Mouse (Mus musculus) forebrain, embryonic 16.5 days (tissue): ENCODE results near the gene Mrtfb. TPM values are rescaled to one million over a fixed set of nuclear protein-coding genes. Genes with fewer than 3 reads are reported as not detected.

Source experiments
- ATAC-seq: fragments of 200-750 bp; cut with Nextera tagmentation; 2 replicates; pipeline ENCODE4 v1.8.0; 2017; ENCODE audit warnings: mild to moderate bottlenecking, moderate library complexity
- H3K27ac ChIP-seq: fragments of 300-500 bp; sonication (generic); 2 replicates; pipeline ENCODE4 v1.5.1; 2014; ENCODE audit warnings: low read length, control low read depth
- H3K27me3 ChIP-seq: fragments of 300-500 bp; sonication (generic); replicated peaks from 2 replicates; pipeline ENCODE4 v1.6.1; 2014; ENCODE audit warnings: low read length; ENCODE audit not compliant: control insufficient read depth, insufficient read depth
- H3K36me3 ChIP-seq: fragments of 300-500 bp; sonication (generic); 2 replicates; pipeline ENCODE4 v1.6.1; 2014; ENCODE audit not compliant: control insufficient read depth, insufficient read depth
- H3K4me1 ChIP-seq: fragments of 300-500 bp; sonication (generic); replicated peaks from 2 replicates; pipeline ENCODE4 v1.6.1; 2014; ENCODE audit warnings: low read length; ENCODE audit not compliant: control insufficient read depth, insufficient read depth
- H3K4me2 ChIP-seq: fragments of 300-500 bp; sonication (generic); 2 replicates; pipeline ENCODE4 v1.6.1; 2014; ENCODE audit warnings: mild to moderate bottlenecking, low read length, control low read depth
- H3K4me3 ChIP-seq: fragments of 300-500 bp; sonication (generic); replicated peaks from 2 replicates; pipeline ENCODE4 v1.5.1; 2014; ENCODE audit warnings: mild to moderate bottlenecking, low read length, control low read depth
- H3K9ac ChIP-seq: fragments of 300-500 bp; sonication (generic); replicated peaks from 2 replicates; pipeline ENCODE4 v1.6.1; 2014; ENCODE audit warnings: low read depth, low read length, control low read depth
- H3K9me3 ChIP-seq: fragments of 300-500 bp; sonication (generic); 2 replicates; pipeline ENCODE4 v1.6.1; 2016; ENCODE audit warnings: low read length; ENCODE audit not compliant: control insufficient read depth
- WGBS: fragments of 180-500 bp; shearing (Covaris S2); extraction: QIAGEN DNeasy Blood & Tissue Kit; methylation state at CpG from one replicate; pipeline ENCODE4 v1.1.7; 2014; 5-methylcytosine and 5-hydroxymethylcytosine counted together
- polyA plus RNA-seq: library from polyadenylated mRNA; unstranded; fragments of >200 nt; fragmentation: Nextera tagmentation; extraction: Ambion mirVana; gene quantifications from 2 replicates; pipeline ENCODE4 v1.2.1, GENCODE M21; 2015

The Mrtfb gene
- polyA plus RNA-seq, 1 experiment from 2014 or later, result 16.4 TPM

DNA sequence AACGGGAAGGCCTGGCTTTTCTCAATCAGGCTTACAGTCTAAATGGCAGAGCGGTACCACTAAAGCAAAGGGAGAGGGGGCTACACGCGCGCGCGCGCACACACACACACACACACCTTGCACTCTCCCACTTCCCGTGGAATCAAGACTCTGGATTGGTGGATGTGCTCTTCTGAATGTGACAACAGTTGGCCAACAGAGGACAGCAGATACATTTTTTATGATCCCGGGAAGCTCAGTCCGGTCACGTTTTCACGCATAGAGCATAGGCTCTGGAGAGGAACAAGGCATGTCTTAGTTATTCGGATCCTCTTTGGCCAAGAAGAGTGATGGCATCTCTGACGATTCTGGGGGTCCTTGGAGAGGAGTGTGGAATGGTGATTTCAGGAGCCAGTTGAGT is 190.2 kb downstream of the Mrtfb start:
- Histone ChIP-seq H3K4me1 (peaks cover 37% of the 10 kb centered on the region), H3K4me2 (peak overlapping the region; percentile 70), H3K36me3 (no peaks in the 10 kb centered on the region), H3K4me3 (peak overlapping the region; percentile 55), H3K9me3 (no peaks in the 10 kb centered on the region), H3K9ac (no peak overlapping the region), H3K27me3 (peaks cover 31% of the 10 kb centered on the region), H3K27ac (no peak overlapping the region)
- peak; percentile 27 for ATAC-seq
- 20% methylated on average over 15 of the region's 15 CpGs for WGBS

DNA sequence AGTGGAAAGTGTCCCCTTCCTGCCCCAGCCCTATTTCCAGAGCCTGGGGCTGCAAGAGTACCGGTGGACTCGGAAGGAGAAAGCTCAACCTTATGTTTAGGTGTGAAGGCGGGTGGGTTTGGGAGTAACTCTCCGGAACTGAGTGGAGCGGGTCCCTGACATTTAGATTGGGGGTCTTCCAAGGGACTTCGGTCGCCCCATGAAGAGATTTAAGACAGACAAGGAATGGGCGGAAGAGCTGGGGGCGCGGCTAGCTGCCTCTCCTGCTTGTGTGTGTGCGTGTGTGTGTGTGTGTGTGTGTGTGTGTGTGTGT is 190.6 kb downstream of the Mrtfb start:
- Histone ChIP-seq H3K4me3 (peak overlapping the region; percentile 55), H3K4me1 (peaks cover 42% of the 10 kb centered on the region), H3K27me3 (peaks cover 31% of the 10 kb centered on the region), H3K4me2 (peak overlapping the region; percentile 70), H3K36me3 (no peaks in the 10 kb centered on the region), H3K9ac (no peak overlapping the region), H3K9me3 (no peaks in the 10 kb centered on the region), H3K27ac (no peak overlapping the region)
- ATAC-seq, result 0 out of 2 replicates have a peak, but pooled peaks have one; percentile 8
- 6% methylated on average over 11 of the region's 11 CpGs for WGBS

DNA sequence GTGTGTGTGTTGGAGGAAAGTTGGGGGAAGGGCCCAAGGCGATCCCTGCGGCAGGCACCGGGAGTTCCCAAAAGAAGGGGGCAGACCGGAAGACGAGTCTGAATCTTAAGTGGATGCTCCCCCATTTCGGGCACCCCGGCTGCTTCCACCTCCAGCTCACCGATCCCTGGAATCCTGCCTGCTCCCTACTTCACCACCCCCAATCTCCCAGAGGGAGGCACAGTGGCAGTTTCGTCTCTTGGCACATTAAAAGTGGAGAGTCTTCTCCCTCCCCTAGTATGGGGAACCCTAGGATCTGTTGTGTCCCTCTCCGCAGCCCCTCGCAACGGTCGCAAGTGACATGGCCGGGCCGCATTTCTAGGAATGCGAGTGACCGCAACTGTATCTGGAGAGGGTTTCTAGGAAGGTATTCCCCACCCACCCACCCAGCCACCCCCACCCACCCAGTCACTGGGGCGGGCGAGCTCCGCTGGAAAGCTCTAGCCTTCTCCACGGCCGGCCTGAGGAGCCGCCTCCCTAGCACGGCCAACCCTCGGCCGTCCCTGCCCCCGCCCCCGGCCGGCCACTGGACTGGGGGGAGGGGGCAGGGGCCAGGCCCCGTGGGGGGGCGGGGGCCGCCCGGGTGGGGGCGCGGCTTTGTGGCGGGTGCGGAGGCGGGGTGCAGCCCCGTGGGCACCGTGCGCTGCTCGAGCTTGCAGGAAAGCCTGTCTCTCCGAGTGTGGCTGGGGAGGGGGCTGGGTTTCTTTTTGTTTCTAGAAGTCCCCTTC is 191.2 kb downstream of the Mrtfb start:
- peaks cover 37% of the 10 kb centered on the region for H3K27me3 ChIP-seq
- peaks cover 44% of the 10 kb centered on the region for H3K4me1 ChIP-seq
- H3K9me3 ChIP-seq, result no peaks in the 10 kb centered on the region
- peak overlapping the region; percentile 70 for H3K4me2 ChIP-seq
- H3K27ac ChIP-seq, result no peak overlapping the region
- peak overlapping the region; percentile 66 for H3K9ac ChIP-seq
- ATAC-seq, result peak; percentile 44
- H3K36me3 ChIP-seq, result no peaks in the 10 kb centered on the region
- 0% methylated on average over 28 of the region's 43 CpGs for WGBS
- peak overlapping the region; percentile 55 for H3K4me3 ChIP-seq

DNA sequence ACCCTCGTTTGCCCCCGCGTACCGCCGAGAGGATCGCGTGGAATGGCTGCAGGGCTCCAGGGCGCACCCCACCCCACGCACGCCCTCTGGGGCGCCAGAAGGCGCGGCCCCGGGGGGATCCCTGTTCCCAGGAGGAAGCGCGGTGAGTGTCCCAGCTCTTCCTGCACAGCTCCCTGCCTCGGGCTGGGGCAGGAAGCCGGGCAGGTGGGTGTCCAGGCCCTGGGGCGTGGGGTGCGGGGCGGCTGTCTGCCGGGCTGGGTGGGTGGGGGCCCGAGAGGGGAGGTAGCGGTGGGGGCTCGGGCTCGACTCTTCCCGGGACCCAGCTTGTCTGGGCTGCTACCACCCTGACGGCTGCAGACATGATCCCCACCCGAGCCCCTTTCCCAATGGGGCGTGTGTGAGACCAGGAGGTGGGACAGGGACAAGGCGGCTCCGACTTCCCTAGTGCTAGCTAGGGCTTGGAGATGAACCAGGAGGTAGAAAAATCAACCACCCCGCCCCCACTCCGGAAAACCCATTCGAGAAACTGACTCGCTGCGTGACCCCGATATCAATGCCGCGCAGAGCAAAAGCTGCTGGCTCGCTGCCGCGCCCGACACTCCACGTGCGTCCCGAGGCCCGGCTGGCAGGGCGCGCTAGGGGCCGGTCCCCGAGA is 191.9 kb downstream of the Mrtfb start:
- peak; percentile 30 for ATAC-seq
- Histone ChIP-seq H3K9ac (peak overlapping the region; percentile 66), H3K4me2 (peak overlapping the region; percentile 70), H3K4me1 (peaks cover 44% of the 10 kb centered on the region), H3K36me3 (no peaks in the 10 kb centered on the region), H3K4me3 (peak overlapping the region; percentile 55), H3K27me3 (peaks cover 39% of the 10 kb centered on the region), H3K27ac (no peak overlapping the region), H3K9me3 (no peaks in the 10 kb centered on the region)
- WGBS, result under 1% methylated on average over 50 of the region's 52 CpGs

DNA sequence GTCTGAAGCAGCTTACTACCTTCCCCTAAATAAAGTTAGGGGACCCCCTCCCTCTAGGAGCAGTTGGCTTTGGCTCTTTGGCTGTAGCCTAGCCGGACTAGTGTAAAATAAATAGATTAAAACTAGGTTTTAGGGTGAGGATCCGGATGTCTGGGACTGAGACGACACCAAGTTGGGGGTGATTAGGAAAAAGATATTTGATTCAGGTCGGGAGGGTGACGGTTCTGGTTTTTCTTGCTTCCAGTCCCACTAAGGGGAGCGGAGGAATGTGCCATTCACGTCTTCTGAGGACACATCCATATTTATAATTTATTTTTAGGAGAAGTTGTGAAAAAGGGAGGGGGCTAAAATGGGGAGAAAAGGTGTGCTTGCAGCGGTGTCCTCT is 192.4 kb downstream of the Mrtfb start:
- H3K9ac ChIP-seq, result peak overlapping the region; percentile 66
- H3K27me3 ChIP-seq, result peaks cover 39% of the 10 kb centered on the region
- WGBS, result 10% methylated on average over 8 of the region's 8 CpGs
- H3K9me3 ChIP-seq, result no peaks in the 10 kb centered on the region
- no peak for ATAC-seq
- H3K4me3 ChIP-seq, result peak overlapping the region; percentile 55
- H3K27ac ChIP-seq, result no peak overlapping the region
- peak overlapping the region; percentile 70 for H3K4me2 ChIP-seq
- H3K36me3 ChIP-seq, result no peaks in the 10 kb centered on the region
- peaks cover 44% of the 10 kb centered on the region for H3K4me1 ChIP-seq

DNA sequence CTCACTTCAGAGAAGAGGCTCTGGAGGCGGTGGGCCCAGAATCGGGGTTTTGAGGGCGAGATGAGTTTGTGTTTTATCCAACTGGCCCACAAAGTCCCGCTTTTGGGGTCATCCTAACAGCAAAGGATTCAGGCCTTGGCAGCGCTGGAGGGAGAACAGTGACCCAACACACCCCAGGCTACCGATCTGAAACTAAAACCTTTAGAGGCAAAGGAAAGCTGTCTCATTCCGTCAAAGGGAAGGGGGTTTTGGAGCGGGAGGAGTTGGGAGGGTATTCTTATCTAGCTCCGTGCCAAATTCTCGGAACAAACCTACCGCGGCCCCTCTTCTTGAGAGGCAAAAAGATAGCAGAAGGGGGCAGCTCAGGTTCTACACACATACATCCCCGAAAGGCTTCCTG is 193.2 kb downstream of the Mrtfb start:
- 17% methylated on average over 13 of the region's 13 CpGs for WGBS
- ATAC-seq, result no peak
- Histone ChIP-seq H3K9me3 (no peaks in the 10 kb centered on the region), H3K9ac (no peak overlapping the region), H3K36me3 (no peaks in the 10 kb centered on the region), H3K4me1 (peaks cover 50% of the 10 kb centered on the region), H3K4me2 (no peak overlapping the region), H3K27me3 (peaks cover 39% of the 10 kb centered on the region), H3K27ac (no peak overlapping the region), H3K4me3 (no peak overlapping the region)

DNA sequence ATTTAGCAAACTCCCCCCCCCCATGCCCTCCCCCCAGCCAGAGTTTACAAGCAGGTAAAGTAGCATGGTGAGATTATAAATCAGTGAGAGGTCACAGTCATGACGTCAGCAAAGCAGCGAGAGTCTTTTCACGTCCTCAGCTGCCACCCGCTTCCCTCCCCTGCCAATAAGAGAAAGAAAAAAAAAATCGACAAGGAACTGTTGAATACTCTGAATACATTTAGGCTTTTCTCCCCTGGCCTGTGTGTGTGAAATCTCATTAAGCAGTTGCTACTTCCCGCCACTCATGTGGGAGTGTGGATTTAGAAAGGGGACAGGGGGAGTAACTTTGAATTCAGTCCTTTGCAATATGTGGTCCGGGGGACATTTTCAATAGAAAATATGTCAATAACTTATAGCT is 194.6 kb downstream of the Mrtfb start:
- Histone ChIP-seq H3K4me3 (no peak overlapping the region), H3K27ac (no peak overlapping the region), H3K9me3 (no peaks in the 10 kb centered on the region), H3K36me3 (no peaks in the 10 kb centered on the region), H3K4me1 (peaks cover 51% of the 10 kb centered on the region), H3K27me3 (peaks cover 39% of the 10 kb centered on the region), H3K9ac (no peak overlapping the region), H3K4me2 (no peak overlapping the region)
- 3% methylated on average over 7 of the region's 7 CpGs for WGBS
- ATAC-seq, result no peak

DNA sequence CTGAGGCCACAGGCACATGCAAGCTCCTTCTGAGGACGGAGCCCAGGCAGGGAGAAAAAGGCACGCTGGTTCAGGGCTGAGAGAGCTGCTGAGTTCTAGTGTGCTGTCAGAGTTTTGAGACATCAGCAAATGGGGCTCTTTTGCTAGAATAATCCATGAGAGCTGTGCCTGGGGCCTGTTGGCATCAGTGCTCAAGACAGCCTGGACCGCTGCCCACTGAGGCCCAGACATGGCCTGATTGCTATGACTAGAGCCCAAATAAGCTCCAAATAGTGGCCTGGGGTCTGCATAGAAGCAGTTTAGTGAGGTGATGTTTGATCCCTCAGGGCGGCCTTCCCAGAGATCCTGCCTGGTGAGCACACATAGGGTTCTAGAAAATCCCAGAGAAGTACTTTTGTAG is 195.7 kb downstream of the Mrtfb start:
- H3K4me1 ChIP-seq, result peaks cover 43% of the 10 kb centered on the region
- ATAC-seq, result peak; percentile 17; the same call in 1 of the 2 replicates
- 51% methylated on average over 4 of the region's 4 CpGs for WGBS
- peaks cover 39% of the 10 kb centered on the region for H3K27me3 ChIP-seq
- H3K36me3 ChIP-seq, result no peaks in the 10 kb centered on the region
- no peak overlapping the region for H3K4me3 ChIP-seq
- H3K4me2 ChIP-seq, result no peak overlapping the region
- no peak overlapping the region for H3K27ac ChIP-seq
- no peaks in the 10 kb centered on the region for H3K9me3 ChIP-seq
- no peak overlapping the region for H3K9ac ChIP-seq

DNA sequence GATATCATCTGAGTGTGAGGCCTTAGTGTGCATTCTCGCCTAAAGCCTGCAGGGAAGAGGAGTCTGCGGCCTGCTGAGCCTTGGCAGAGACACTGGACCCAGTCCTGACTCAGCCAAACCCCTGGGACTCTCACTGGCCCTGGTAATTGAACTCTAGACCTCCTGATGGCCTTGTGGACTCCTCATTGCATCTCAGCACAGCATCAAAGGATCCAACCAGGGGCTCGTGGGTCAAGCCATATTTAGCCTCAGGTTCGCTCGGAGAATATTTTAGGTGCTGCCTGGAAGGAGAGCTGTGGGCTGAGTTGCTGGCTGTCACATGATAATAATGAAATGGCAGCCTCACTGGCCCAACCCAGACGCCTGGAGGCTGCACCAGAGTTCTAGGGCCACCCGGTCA is 196.4 kb downstream of the Mrtfb start:
- H3K27me3 ChIP-seq, result peaks cover 42% of the 10 kb centered on the region
- no peaks in the 10 kb centered on the region for H3K36me3 ChIP-seq
- H3K9me3 ChIP-seq, result no peaks in the 10 kb centered on the region
- 83% methylated on average over 7 of the region's 7 CpGs for WGBS
- no peak overlapping the region for H3K4me2 ChIP-seq
- H3K4me1 ChIP-seq, result peaks cover 39% of the 10 kb centered on the region
- ATAC-seq, result no peak
- H3K27ac ChIP-seq, result no peak overlapping the region
- H3K4me3 ChIP-seq, result no peak overlapping the region
- H3K9ac ChIP-seq, result no peak overlapping the region
